Mouse (Mus musculus): ENCODE measurements around the gene Myadml2.
"Not testable (repeated sequence)": the region's sequence is repeated elsewhere in the genome, so short reads cannot be mapped to it uniquely, and the experiment has no call there.

Gene Myadml2

GRCm38 (mm10) chr11:120686650-120687272 is 38.8 kb upstream of the Myadml2 start:
- Histone ChIP-seq H3K4me3 (replicated peaks; ENCODE audit: low read length) (0 out of 2 replicates have a peak overlapping the region, but pooled peaks have one; percentile 20), H3K4me1 (replicated peaks; ENCODE audit: low read depth, low read length) (peaks cover 62% of the 10 kb centered on the region), H3K9me3 (ENCODE audit: low read length) (no peaks in the 10 kb centered on the region), H3K27me3 (ENCODE audit: insufficient read depth, low read length) (no peaks in the 10 kb centered on the region), H3K36me3 (ENCODE audit: insufficient read depth, low read length) (peaks cover 97% of the 10 kb centered on the region)
- TF ChIP-seq CTCF (conservative IDR thresholded peaks at IDR 0.05; ENCODE audit: low read length) (no peak), NANOG (IDR thresholded peaks at IDR 0.05; ENCODE audit: borderline replicate concordance, low read length) (no peak), POU5F1 (IDR thresholded peaks at IDR 0.05; ENCODE audit: borderline replicate concordance, low read length) (no peak)

GRCm38 (mm10) chr11:120684660-120685059 is 36.7 kb upstream of the Myadml2 start:
- Histone ChIP-seq H3K4me3 (replicated peaks; ENCODE audit: low read length) (no peak overlapping the region), H3K9me3 (ENCODE audit: low read length) (no peaks in the 10 kb centered on the region), H3K4me1 (replicated peaks; ENCODE audit: low read depth, low read length) (peaks cover 59% of the 10 kb centered on the region), H3K27me3 (ENCODE audit: insufficient read depth, low read length) (no peaks in the 10 kb centered on the region), H3K36me3 (ENCODE audit: insufficient read depth, low read length) (peaks cover 98% of the 10 kb centered on the region)
- TF ChIP-seq CTCF (conservative IDR thresholded peaks at IDR 0.05; ENCODE audit: low read length) (no peak), POU5F1 (IDR thresholded peaks at IDR 0.05; ENCODE audit: borderline replicate concordance, low read length) (no peak), NANOG (IDR thresholded peaks at IDR 0.05; ENCODE audit: borderline replicate concordance, low read length) (no peak)

GRCm38 (mm10) chr11:120684086-120684485 is 36.1 kb upstream of the Myadml2 start:
- no peaks in the 10 kb centered on the region for H3K27me3 ChIP-seq (ENCODE audit: insufficient read depth, low read length)
- peaks cover 98% of the 10 kb centered on the region for H3K36me3 ChIP-seq (ENCODE audit: insufficient read depth, low read length)
- H3K9me3 ChIP-seq (ENCODE audit: low read length), result no peaks in the 10 kb centered on the region
- H3K4me3 ChIP-seq (replicated peaks; ENCODE audit: low read length), result no peak overlapping the region
- H3K4me1 ChIP-seq (replicated peaks; ENCODE audit: low read depth, low read length), result peaks cover 56% of the 10 kb centered on the region
- TF ChIP-seq POU5F1 (IDR thresholded peaks at IDR 0.05; ENCODE audit: borderline replicate concordance, low read length), result no peak
- no peak for TF ChIP-seq NANOG (IDR thresholded peaks at IDR 0.05; ENCODE audit: borderline replicate concordance, low read length)
- no peak for TF ChIP-seq CTCF (conservative IDR thresholded peaks at IDR 0.05; ENCODE audit: low read length)

GRCm38 (mm10) chr11:120683536-120683935 is 35.6 kb upstream of the Myadml2 start:
- H3K36me3 ChIP-seq (ENCODE audit: insufficient read depth, low read length), result peaks cover 98% of the 10 kb centered on the region
- no peaks in the 10 kb centered on the region for H3K27me3 ChIP-seq (ENCODE audit: insufficient read depth, low read length)
- TF ChIP-seq NANOG (IDR thresholded peaks at IDR 0.05; ENCODE audit: borderline replicate concordance, low read length) (no peak), POU5F1 (IDR thresholded peaks at IDR 0.05; ENCODE audit: borderline replicate concordance, low read length) (no peak), CTCF (conservative IDR thresholded peaks at IDR 0.05; ENCODE audit: low read length) (no peak)
- H3K9me3 ChIP-seq (ENCODE audit: low read length), result no peaks in the 10 kb centered on the region
- H3K4me3 ChIP-seq (replicated peaks; ENCODE audit: low read length), result no peak overlapping the region
- H3K4me1 ChIP-seq (replicated peaks; ENCODE audit: low read depth, low read length), result peaks cover 53% of the 10 kb centered on the region

- H3K36me3 ChIP-seq (ENCODE audit: insufficient read depth, low read length), result peaks cover 98% of the 10 kb centered on the region
- no peak for TF ChIP-seq CTCF (conservative IDR thresholded peaks at IDR 0.05; ENCODE audit: low read length)
- TF ChIP-seq POU5F1 (IDR thresholded peaks at IDR 0.05; ENCODE audit: borderline replicate concordance, low read length), result no peak
- TF ChIP-seq NANOG (IDR thresholded peaks at IDR 0.05; ENCODE audit: borderline replicate concordance, low read length), result no peak
These were observed 34.7 kb upstream of the Myadml2 start for GRCm38 (mm10) chr11:120682683-120683082.

GRCm38 (mm10) chr11:120679909-120680308 is 32.0 kb upstream of the Myadml2 start:
- H3K4me1 ChIP-seq (replicated peaks; ENCODE audit: low read depth, low read length), result peaks cover 58% of the 10 kb centered on the region
- peaks cover 98% of the 10 kb centered on the region for H3K36me3 ChIP-seq (ENCODE audit: insufficient read depth, low read length)
- no peaks in the 10 kb centered on the region for H3K27me3 ChIP-seq (ENCODE audit: insufficient read depth, low read length)
- no peak for TF ChIP-seq NANOG (IDR thresholded peaks at IDR 0.05; ENCODE audit: borderline replicate concordance, low read length)
- peak; percentile 38; the same call in 1 of the 2 replicates for TF ChIP-seq CTCF (conservative IDR thresholded peaks at IDR 0.05; ENCODE audit: low read length)
- no peak for TF ChIP-seq POU5F1 (IDR thresholded peaks at IDR 0.05; ENCODE audit: borderline replicate concordance, low read length)
- no peak overlapping the region for H3K4me3 ChIP-seq (replicated peaks; ENCODE audit: low read length)
- H3K9me3 ChIP-seq (ENCODE audit: low read length), result no peaks in the 10 kb centered on the region

More at GRCm38 (mm10) chr11:120682683-120683082, 34.7 kb upstream of the Myadml2 start:
- Histone ChIP-seq H3K4me1 (replicated peaks; ENCODE audit: low read depth, low read length) (peaks cover 58% of the 10 kb centered on the region), H3K27me3 (ENCODE audit: insufficient read depth, low read length) (no peaks in the 10 kb centered on the region), H3K9me3 (ENCODE audit: low read length) (no peaks in the 10 kb centered on the region), H3K4me3 (replicated peaks; ENCODE audit: low read length) (no peak overlapping the region)

GRCm38 (mm10) chr11:120676951-120677350 is 29.0 kb upstream of the Myadml2 start:
- H3K36me3 ChIP-seq (ENCODE audit: insufficient read depth, low read length), result peaks cover 78% of the 10 kb centered on the region
- peaks cover 60% of the 10 kb centered on the region for H3K4me1 ChIP-seq (replicated peaks; ENCODE audit: low read depth, low read length)
- no peak for TF ChIP-seq CTCF (conservative IDR thresholded peaks at IDR 0.05; ENCODE audit: low read length)
- TF ChIP-seq NANOG (IDR thresholded peaks at IDR 0.05; ENCODE audit: borderline replicate concordance, low read length), result no peak
- TF ChIP-seq POU5F1 (IDR thresholded peaks at IDR 0.05; ENCODE audit: borderline replicate concordance, low read length), result no peak
- no peaks in the 10 kb centered on the region for H3K27me3 ChIP-seq (ENCODE audit: insufficient read depth, low read length)
- no peaks in the 10 kb centered on the region for H3K9me3 ChIP-seq (ENCODE audit: low read length)
- no peak overlapping the region for H3K4me3 ChIP-seq (replicated peaks; ENCODE audit: low read length)

GRCm38 (mm10) chr11:120675875-120676274 is 27.9 kb upstream of the Myadml2 start:
- not testable (repeated sequence) for H3K4me3 ChIP-seq (replicated peaks; ENCODE audit: low read length)

GRCm38 (mm10) chr11:120673594-120674122 is 25.7 kb upstream of the Myadml2 start:
- Histone ChIP-seq H3K4me1 (replicated peaks; ENCODE audit: low read depth, low read length) (peaks cover 81% of the 10 kb centered on the region), H3K9me3 (ENCODE audit: low read length) (no peaks in the 10 kb centered on the region), H3K27me3 (ENCODE audit: insufficient read depth, low read length) (no peaks in the 10 kb centered on the region), H3K4me3 (replicated peaks; ENCODE audit: low read length) (peak overlapping the region; percentile 84), H3K36me3 (ENCODE audit: insufficient read depth, low read length) (peaks cover 45% of the 10 kb centered on the region)
- TF ChIP-seq CTCF (conservative IDR thresholded peaks at IDR 0.05; ENCODE audit: low read length) (no peak), NANOG (IDR thresholded peaks at IDR 0.05; ENCODE audit: borderline replicate concordance, low read length) (no peak), POU5F1 (IDR thresholded peaks at IDR 0.05; ENCODE audit: borderline replicate concordance, low read length) (no peak)

More at GRCm38 (mm10) chr11:120675875-120676274, 27.9 kb upstream of the Myadml2 start:
- not testable (repeated sequence) for H3K27me3 ChIP-seq (ENCODE audit: insufficient read depth, low read length); H3K9me3 ChIP-seq (ENCODE audit: low read length)
- H3K4me1 ChIP-seq (replicated peaks; ENCODE audit: low read depth, low read length), result peaks cover 65% of the 10 kb centered on the region
- H3K36me3 ChIP-seq (ENCODE audit: insufficient read depth, low read length), result peaks cover 67% of the 10 kb centered on the region
